Mouse (Mus musculus) brain, embryonic 14.5 days (tissue): Measurements from ENCODE around the gene Dab1.

Source experiments
- CTCF ChIP-seq: fragments of 200-500 bp; IDR thresholded peaks from 2 replicates; pipeline ENCODE4 v1.5.1; 2012; ENCODE audit warnings: inconsistent platforms, mild to moderate bottlenecking, moderate library complexity, borderline replicate concordance; ENCODE audit not compliant: insufficient read depth, insufficient read length; ENCODE audit errors: extremely low read depth
- POLR2A ChIP-seq: fragments of 200-500 bp; IDR thresholded peaks from 2 replicates; pipeline ENCODE4 v1.6.1; 2012; ENCODE audit warnings: mild to moderate bottlenecking, inconsistent platforms, borderline replicate concordance; ENCODE audit not compliant: poor library complexity, insufficient read depth, insufficient read length, severe bottlenecking; ENCODE audit errors: extremely low read depth

DNA sequence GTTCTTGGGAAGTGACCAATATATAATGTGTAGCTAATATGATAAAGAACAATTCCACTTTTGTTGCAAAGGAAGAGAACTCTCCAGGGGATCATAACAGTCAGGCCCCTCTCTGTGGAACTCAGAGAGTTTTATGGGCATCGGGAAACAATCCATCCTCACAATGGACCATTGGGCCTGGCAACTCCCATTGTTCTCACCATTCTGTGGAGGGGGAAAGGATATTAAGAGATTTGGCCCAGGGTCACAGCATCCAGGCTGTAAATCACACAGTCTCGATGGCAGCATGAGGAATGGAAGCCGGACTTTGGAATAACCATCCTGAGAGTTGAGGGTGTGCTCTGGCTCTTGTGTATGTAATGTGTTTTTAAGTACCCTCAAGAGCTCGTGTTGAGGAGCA, 292.3 kb downstream of the Dab1 start:
- TF ChIP-seq POLR2A (no peak), CTCF (no peak)
